Mouse (Mus musculus): ENCODE results near the gene Mxd3. TPM values are rescaled to one million over a fixed set of nuclear protein-coding genes. Genes with fewer than 3 reads are reported as not detected.

Mxd3 gene
- polyA plus RNA-seq, 1 experiment from 2014 or later, result 28.9 TPM

DNA sequence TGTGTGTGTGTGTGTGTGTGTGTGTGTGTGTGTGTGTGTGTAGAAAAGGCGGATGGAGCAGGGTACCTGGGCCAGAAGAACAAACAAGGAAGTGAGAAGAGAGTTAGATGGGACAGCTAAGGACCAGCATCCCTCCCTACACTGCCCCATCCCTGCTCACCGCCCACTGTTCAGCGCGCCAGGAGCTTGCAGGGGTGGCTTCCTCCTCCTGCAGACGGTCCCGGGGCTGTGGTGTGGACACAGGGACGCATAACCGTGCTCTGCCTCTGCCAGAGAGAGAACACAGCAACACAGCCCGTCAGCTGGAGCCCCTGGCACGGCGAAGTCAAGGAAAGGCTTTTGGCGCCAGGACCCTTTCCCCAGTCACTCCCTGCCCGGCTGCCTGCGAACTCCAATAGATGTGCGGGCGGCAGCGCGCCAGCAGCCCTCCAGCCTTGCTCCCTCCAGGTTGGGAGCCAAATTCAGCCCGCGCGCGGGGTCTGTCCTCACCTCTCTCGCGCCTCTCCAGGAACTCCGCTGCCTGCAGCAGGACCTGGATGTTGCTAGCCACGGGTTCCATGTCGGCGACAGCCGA lies 427 bp downstream of the Mxd3 start:
- 1% methylated on average over 29 of the region's 29 CpGs for WGBS
- H3K27ac ChIP-seq (replicated peaks), result peak overlapping the region; percentile 90

DNA sequence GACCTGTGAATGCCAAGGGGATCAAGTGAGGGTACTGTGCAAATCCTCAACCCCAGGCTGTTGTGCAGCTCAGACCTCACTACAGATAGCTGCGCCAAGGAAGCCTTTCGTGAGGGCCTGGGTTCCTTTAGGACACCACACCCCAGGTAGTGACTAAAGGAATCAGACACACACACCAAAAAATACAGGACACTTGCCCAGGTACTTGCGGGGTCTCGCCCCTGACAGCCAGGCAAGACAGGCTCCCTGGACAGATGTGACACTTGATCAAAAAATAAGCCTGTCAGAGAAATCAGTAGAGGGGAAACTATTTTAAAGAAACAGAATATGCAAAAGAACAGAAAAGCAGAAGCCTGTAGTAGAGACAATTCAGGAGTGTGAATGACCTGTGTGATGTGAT lies 982 bp downstream of the Mxd3 start:
- Histone ChIP-seq H3K9ac (replicated peaks) (peak overlapping the region; percentile 72), H3K4me3 (peak overlapping the region; percentile 86), H3K9me3 (no peaks in the 10 kb centered on the region), H3K27me3 (no peaks in the 10 kb centered on the region), H3K4me2 (replicated peaks) (peak overlapping the region; percentile 68), H3K4me1 (peaks cover 41% of the 10 kb centered on the region), H3K36me3 (peaks cover 20% of the 10 kb centered on the region), H3K27ac (replicated peaks) (no peak overlapping the region; the same call in 1 of the 2 replicates)
- no peak for ATAC-seq (replicated peaks)
- 71% methylated on average over 4 of the region's 4 CpGs for WGBS

More for the DNA sequence above, 427 bp downstream of the Mxd3 start:
- H3K4me3 ChIP-seq, result peak overlapping the region; percentile 86
- H3K4me1 ChIP-seq, result peaks cover 37% of the 10 kb centered on the region
- no peaks in the 10 kb centered on the region for H3K27me3 ChIP-seq
- ATAC-seq (replicated peaks), result peak; percentile 40
- peak overlapping the region; percentile 68 for H3K4me2 ChIP-seq (replicated peaks)
- H3K9me3 ChIP-seq, result no peaks in the 10 kb centered on the region
- peak overlapping the region; percentile 72 for H3K9ac ChIP-seq (replicated peaks)
- H3K36me3 ChIP-seq, result peaks cover 15% of the 10 kb centered on the region

DNA sequence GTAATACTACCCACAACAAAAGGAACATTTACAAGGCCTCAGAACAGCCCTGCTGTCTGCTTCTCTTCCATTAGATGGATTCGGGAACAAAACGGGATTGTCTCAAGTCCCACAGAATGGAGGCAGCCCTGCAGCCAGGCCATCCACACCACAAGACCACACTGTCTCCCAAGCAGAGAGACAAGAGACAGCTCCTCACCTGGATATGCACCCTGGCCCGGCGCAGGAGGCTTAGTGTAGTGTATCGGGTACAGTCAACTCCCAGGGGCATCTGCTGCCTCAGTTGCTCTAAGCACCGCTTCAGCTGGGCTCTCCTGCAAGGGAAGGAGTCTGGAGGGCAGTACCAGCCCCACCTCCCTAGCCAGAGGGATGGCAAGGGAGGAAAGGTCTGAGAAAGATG lies 1.5 kb downstream of the Mxd3 start:
- Histone ChIP-seq H3K4me1 (peaks cover 46% of the 10 kb centered on the region), H3K9me3 (no peaks in the 10 kb centered on the region), H3K4me2 (replicated peaks) (peak overlapping the region; percentile 68), H3K4me3 (peak overlapping the region; percentile 86), H3K27ac (replicated peaks) (no peak overlapping the region), H3K36me3 (peaks cover 23% of the 10 kb centered on the region), H3K9ac (replicated peaks) (peak overlapping the region; percentile 72; the same call in 1 of the 2 replicates), H3K27me3 (no peaks in the 10 kb centered on the region)
- no peak for ATAC-seq (replicated peaks)
- 86% methylated on average over 6 of the region's 6 CpGs for WGBS

DNA sequence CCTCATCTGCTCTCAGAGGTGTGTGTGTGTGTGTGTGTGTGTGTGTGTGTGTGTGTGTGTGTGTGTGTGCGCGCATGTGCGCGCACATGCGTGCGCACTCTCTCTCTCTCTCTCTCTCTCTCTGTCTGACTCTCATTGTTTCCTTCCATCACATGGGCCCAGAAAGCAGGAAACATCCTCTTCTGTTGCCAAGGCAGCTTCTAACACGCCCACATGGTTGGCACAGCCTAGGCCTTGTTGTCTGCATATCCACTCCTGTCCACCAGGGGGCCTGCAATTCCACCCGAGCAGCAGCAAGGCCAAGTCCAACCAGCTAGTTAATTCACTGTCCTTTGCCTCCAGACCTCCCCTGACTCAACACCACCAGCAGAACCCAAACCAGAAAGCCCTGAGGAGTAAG lies 2.0 kb downstream of the Mxd3 start:
- peaks cover 51% of the 10 kb centered on the region for H3K4me1 ChIP-seq
- peak overlapping the region; percentile 68 for H3K4me2 ChIP-seq (replicated peaks)
- 20% methylated on average over 8 of the region's 8 CpGs for WGBS
- H3K9ac ChIP-seq (replicated peaks), result no peak overlapping the region
- no peaks in the 10 kb centered on the region for H3K9me3 ChIP-seq
- peak overlapping the region; percentile 65 for H3K27ac ChIP-seq (replicated peaks)
- no peaks in the 10 kb centered on the region for H3K27me3 ChIP-seq
- peak; percentile 26 for ATAC-seq (replicated peaks)
- 0 out of 2 replicates have a peak overlapping the region, but pooled peaks have one; percentile 86 for H3K4me3 ChIP-seq
- H3K36me3 ChIP-seq, result peaks cover 23% of the 10 kb centered on the region

DNA sequence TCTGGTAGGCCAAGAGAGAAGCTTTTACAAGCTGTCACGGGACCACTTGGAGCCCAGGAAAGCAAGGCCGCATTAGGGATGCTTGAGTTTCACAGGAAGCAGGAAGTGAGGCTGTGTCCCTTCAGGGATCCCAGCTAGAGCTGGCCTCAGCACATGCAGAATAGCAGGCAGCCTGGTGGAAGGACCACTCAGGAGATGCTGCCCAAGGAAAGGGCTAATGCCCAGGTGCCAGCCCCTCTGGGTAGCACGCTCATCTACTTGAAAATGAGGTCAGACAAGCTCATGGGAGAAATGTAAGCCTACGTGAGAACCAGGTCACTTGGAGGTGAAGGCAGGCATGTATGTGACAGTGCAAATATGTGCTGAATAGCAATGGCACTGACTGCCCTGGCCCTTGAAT lies 2.5 kb downstream of the Mxd3 start:
- Histone ChIP-seq H3K36me3 (peaks cover 23% of the 10 kb centered on the region), H3K9me3 (no peaks in the 10 kb centered on the region), H3K27me3 (no peaks in the 10 kb centered on the region), H3K4me3 (no peak overlapping the region), H3K4me1 (peaks cover 54% of the 10 kb centered on the region), H3K27ac (replicated peaks) (peak overlapping the region; percentile 65), H3K9ac (replicated peaks) (no peak overlapping the region), H3K4me2 (replicated peaks) (peak overlapping the region; percentile 8; the same call in 1 of the 2 replicates)
- WGBS, result 70% methylated on average over 4 of the region's 4 CpGs
- ATAC-seq (replicated peaks), result peak; percentile 15; the same call in 1 of the 2 replicates

DNA sequence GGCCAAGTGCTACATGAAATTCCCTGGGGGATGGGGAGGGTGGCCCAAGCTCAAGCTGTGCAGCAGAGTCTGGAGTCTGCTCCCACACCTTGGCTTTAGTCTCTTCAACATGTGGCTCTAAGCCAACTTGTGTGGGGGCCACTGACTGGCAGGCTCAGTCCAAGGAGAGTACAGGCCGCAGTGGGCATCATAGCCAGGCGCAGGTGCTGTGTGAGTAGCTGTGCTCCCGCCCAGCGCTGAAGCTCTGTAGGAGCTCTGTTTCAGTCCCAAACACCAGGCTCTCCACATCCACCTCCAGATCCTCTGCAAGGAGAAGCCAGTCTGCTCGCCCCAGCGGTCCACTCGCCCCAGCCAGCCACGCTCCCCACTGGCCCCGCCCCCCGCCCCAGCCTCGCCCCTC lies 4.0 kb downstream of the Mxd3 start:
- Histone ChIP-seq H3K4me2 (replicated peaks) (no peak overlapping the region), H3K27me3 (no peaks in the 10 kb centered on the region), H3K9ac (replicated peaks) (no peak overlapping the region), H3K36me3 (peaks cover 23% of the 10 kb centered on the region), H3K9me3 (no peaks in the 10 kb centered on the region), H3K4me1 (peaks cover 57% of the 10 kb centered on the region), H3K27ac (replicated peaks) (no peak overlapping the region), H3K4me3 (no peak overlapping the region)
- ATAC-seq (replicated peaks), result no peak
- 88% methylated on average over 11 of the region's 11 CpGs for WGBS

DNA sequence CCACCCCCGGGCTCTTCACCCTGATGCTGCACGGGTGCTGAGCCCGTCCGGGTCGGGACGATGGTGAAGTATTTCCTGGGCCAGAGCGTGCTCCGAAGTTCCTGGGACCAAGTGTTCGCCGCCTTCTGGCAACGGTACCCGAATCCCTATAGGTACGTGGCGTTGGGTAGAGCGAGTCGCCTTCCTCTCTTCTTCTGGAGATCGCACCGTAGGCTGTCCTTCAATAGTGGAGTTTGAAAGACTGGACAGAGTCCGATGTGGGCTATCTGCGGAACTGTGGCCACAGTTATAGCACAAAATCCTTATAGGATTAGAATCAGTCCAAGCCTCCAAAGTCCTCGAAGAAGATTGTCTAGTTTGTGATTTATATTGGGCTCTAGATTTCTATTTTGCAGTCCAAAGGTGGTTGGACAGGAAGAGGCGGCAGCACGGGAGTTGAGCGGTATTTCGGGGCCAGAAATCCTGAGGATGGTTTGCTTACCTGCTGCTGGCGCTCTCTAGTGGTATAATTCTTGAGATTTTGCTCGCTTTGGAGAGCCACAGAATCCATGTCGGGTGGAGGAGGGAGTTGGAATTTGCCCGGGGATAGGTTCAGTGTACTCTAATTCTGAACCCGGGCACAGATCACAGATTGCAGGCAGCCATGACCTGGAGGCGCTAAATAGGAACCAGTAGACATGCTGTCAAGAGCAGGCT lies 7.3 kb downstream of the Mxd3 start:
- peak overlapping the region; percentile 96 for H3K4me2 ChIP-seq (replicated peaks)
- ATAC-seq (replicated peaks), result no peak
- peak overlapping the region; percentile 73 for H3K4me3 ChIP-seq
- no peaks in the 10 kb centered on the region for H3K9me3 ChIP-seq
- peak overlapping the region; percentile 71 for H3K27ac ChIP-seq (replicated peaks)
- H3K36me3 ChIP-seq, result peaks cover 44% of the 10 kb centered on the region
- H3K4me1 ChIP-seq, result peaks cover 35% of the 10 kb centered on the region
- H3K27me3 ChIP-seq, result no peaks in the 10 kb centered on the region
- peak overlapping the region; percentile 86 for H3K9ac ChIP-seq (replicated peaks)
- WGBS, result 2% methylated on average over 31 of the region's 31 CpGs

DNA sequence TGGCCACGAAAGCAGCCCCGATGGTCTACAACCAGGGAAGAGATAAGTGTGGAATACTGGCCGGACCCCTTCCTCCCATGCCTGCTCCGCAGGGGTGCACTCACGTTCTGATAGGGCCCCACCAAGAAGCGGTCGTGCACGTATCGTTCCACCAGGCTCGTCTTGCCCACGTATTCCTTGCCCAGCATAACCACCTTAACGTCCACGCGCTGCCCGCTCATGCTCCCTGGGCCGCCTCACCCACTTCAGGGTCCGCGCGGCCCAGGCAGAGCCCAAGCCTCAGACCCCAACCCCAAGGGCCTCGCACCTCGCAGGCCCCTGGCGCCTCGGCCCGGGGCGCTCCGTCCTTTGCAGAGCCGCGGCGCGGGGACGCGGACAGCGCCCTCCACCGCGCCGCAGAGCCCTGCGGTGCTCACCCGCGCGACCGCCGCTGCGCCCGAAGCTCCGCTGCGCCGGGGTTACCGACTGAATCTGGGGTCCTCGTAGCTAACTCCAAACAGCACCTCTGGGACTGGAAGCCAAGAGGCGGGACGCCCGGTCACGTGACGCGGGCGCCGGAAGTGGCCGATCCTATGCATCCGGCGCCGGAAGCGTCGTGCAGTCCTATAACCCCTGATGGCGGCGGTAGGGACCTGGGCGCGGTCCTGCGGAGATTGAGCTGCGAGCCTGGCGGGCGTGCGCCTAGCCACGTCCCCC lies 8.0 kb downstream of the Mxd3 start, which contains the start of gene Rab24:
Gene Rab24, minus strand, starts transcription at position 513 of the 696 bp plus-strand sequence.
- WGBS, result under 1% methylated on average over 73 of the region's 73 CpGs
- peak; percentile 90 for ATAC-seq (replicated peaks)

DNA sequence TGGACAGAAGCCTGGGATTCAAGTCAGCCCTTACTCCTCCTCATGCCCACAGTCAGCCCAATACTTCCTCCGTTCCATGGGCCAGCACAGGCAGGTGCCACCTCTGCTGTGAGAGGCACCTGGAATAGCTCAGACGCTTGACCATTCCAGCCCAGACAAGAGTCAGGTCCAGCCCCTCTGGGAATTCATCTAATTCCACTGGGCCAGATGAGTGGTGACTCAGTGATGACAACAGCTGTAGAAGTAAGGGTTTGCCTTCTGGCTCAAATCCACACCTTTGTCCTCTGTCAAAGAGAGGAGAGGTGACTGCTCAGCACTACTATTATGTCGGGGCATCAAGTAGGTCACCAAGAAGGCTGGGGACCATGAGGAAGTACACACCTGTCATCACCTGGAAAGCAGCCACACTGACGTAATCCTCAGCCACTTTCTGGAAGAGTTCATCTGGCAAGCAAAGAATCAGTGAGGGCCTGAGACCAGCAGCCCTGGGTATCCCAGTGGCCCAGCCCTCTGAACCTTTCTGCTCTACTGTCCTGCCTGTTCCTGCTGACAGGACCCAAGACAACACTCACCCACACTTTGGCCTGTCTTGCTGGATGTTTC lies 9.6 kb downstream of the Mxd3 start, which contains the start of gene Prelid1:
Gene Prelid1, plus strand, starts transcription at position 570 of the 603 bp plus-strand sequence.
- Histone ChIP-seq H3K4me3 (peak within 1 kb of the TSS; percentile 73), H3K36me3 (peaks cover 51% of the 10 kb centered on the region), H3K27me3 (no peaks in the 10 kb centered on the region), H3K4me2 (replicated peaks) (peak within 1 kb of the TSS; percentile 96), H3K27ac (replicated peaks) (peak within 1 kb of the TSS; percentile 71; the same call in 1 of the 2 replicates), H3K9ac (replicated peaks) (peak within 1 kb of the TSS; percentile 86), H3K4me1 (peaks cover 30% of the 10 kb centered on the region), H3K9me3 (no peaks in the 10 kb centered on the region)
- ATAC-seq (replicated peaks), result no peak
- 87% methylated on average over 4 of the region's 4 CpGs for WGBS

More for the DNA sequence above, 8.0 kb downstream of the Mxd3 start, which contains the start of gene Rab24:
- Histone ChIP-seq H3K9ac (replicated peaks) (peak within 1 kb of the TSS; percentile 86), H3K4me1 (peaks cover 30% of the 10 kb centered on the region), H3K4me2 (replicated peaks) (peak within 1 kb of the TSS; percentile 96), H3K9me3 (no peaks in the 10 kb centered on the region), H3K27me3 (no peaks in the 10 kb centered on the region), H3K27ac (replicated peaks) (peak within 1 kb of the TSS; percentile 71), H3K36me3 (peaks cover 50% of the 10 kb centered on the region), H3K4me3 (peak within 1 kb of the TSS; percentile 73)

DNA sequence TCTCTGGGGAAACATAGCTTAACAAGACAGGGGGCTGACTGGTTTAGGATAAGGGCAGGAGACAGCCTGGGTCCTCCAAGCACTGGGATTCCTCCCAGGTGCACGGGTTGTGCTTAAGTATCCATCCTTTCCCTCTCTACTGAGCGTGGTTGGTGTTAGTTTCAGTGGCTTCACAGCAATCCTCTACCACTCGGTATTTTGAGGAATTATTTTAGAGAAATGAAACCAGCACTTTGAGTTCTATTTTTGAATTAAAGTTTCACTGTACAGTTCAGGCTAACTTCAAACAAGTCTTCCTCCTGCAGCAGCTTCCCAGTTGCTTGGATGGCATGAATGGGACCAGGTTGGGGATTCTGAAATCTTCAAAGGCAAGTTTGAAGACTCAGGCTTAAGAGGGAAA lies 11.3 kb downstream of the Mxd3 start:
- no peaks in the 10 kb centered on the region for H3K27me3 ChIP-seq
- H3K4me3 ChIP-seq, result no peak overlapping the region
- H3K4me2 ChIP-seq (replicated peaks), result no peak overlapping the region
- H3K9me3 ChIP-seq, result no peaks in the 10 kb centered on the region
- H3K9ac ChIP-seq (replicated peaks), result no peak overlapping the region
- 92% methylated on average over 3 of the region's 3 CpGs for WGBS
- H3K27ac ChIP-seq (replicated peaks), result no peak overlapping the region
- H3K4me1 ChIP-seq, result peaks cover 23% of the 10 kb centered on the region
- peaks cover 56% of the 10 kb centered on the region for H3K36me3 ChIP-seq
- no peak for ATAC-seq (replicated peaks)

DNA sequence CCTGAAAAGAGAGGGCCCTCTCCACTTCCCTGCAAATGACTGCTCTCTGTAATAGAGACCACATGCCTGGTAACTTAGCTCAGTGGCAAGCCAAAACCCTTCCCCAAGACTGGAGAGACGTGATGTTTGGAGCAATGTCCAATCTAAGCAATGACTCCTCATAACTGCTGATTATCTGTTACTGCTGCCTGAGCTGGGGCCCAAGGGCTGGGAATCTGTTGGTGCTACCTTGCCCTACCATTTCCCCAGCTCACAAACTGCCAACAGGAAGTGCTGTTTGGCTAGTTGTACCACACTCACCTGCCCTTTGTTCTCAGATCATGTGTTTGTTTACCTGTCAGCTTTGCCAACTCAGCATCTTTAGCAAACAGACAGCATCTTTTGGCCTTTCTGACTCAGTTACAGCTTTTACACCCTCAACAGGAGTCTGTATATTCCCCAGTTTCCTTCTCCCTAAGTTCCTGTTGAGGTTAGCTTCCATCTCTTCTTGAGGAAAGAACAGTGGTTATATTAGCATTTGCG lies 14.7 kb downstream of the Mxd3 start:
- H3K9ac ChIP-seq (replicated peaks), result no peak overlapping the region
- H3K4me3 ChIP-seq, result no peak overlapping the region
- ATAC-seq (replicated peaks), result no peak
- no peak overlapping the region for H3K4me2 ChIP-seq (replicated peaks)
- peaks cover 83% of the 10 kb centered on the region for H3K36me3 ChIP-seq
- no peaks in the 10 kb centered on the region for H3K9me3 ChIP-seq
- H3K27ac ChIP-seq (replicated peaks), result no peak overlapping the region
- WGBS, result 89% methylated on average over 2 of the region's 2 CpGs
- H3K27me3 ChIP-seq, result no peaks in the 10 kb centered on the region
- H3K4me1 ChIP-seq, result no peaks in the 10 kb centered on the region; the same call in 1 of the 2 replicates
